Mouse (Mus musculus): ENCODE measurements around the gene Slc10a1.

GRCm38 (mm10) chr12:80927518-80927917 is 41.0 kb downstream of the Slc10a1 start:
- TF ChIP-seq CTCF (IDR thresholded peaks at IDR 0.05; ENCODE audit: borderline replicate concordance, insufficient read depth, low read length) (no peak), POLR2A (IDR thresholded peaks at IDR 0.05; ENCODE audit: low read depth, low read length) (no peak)

All from embryonic fibroblast, embryonic 13.5 days (primary cell).